Mouse (Mus musculus) embryo, embryonic 11 days (tissue): ENCODE measurements around the gene Pitpna.

Experiments used
- DNase-seq: peaks from one replicate; pipeline ENCODE4 v3.0.0-alpha.2; 2015

Pitpna gene

GRCm38 (mm10) chr11:75643323-75643722, 55.4 kb downstream of the Pitpna start:
- no peak for DNase-seq

GRCm38 (mm10) chr11:75644684-75645083, 56.8 kb downstream of the Pitpna start:
- no peak for DNase-seq

- DNase-seq = no peak
Observed at GRCm38 (mm10) chr11:75647681-75648211, 59.8 kb downstream of the Pitpna start.

GRCm38 (mm10) chr11:75649155-75649561, 61.3 kb downstream of the Pitpna start:
- no peak for DNase-seq

- DNase-seq = no peak
Observed at GRCm38 (mm10) chr11:75650311-75650710, 62.4 kb downstream of the Pitpna start, which contains the start of gene Myo1c. Myo1c (plus strand) TSS chr11:75650504.

- DNase-seq = no peak
Observed at GRCm38 (mm10) chr11:75650958-75651425, 63.1 kb downstream of the Pitpna start.

- peak; percentile 81 for DNase-seq
Observed at GRCm38 (mm10) chr11:75651426-75652221, 63.7 kb downstream of the Pitpna start.

GRCm38 (mm10) chr11:75652222-75652941, 64.5 kb downstream of the Pitpna start:
- no peak for DNase-seq

- no peak for DNase-seq
Observed at GRCm38 (mm10) chr11:75652942-75653684, 65.2 kb downstream of the Pitpna start.

GRCm38 (mm10) chr11:75653781-75654470, 66.0 kb downstream of the Pitpna start:
- peak; percentile 92 for DNase-seq

GRCm38 (mm10) chr11:75654471-75655390, 66.8 kb downstream of the Pitpna start:
- no peak for DNase-seq

GRCm38 (mm10) chr11:75655621-75656545, 68.0 kb downstream of the Pitpna start:
- DNase-seq = peak; percentile 83

GRCm38 (mm10) chr11:75656621-75657590, 69.0 kb downstream of the Pitpna start:
- DNase-seq = no peak

- no peak for DNase-seq
Observed at GRCm38 (mm10) chr11:75657841-75658240, 69.9 kb downstream of the Pitpna start.

- DNase-seq = no peak
Observed at GRCm38 (mm10) chr11:75658311-75658710, 70.4 kb downstream of the Pitpna start.

GRCm38 (mm10) chr11:75658996-75659750, 71.3 kb downstream of the Pitpna start:
- no peak for DNase-seq

- DNase-seq = no peak
Observed at GRCm38 (mm10) chr11:75660081-75660590, 72.2 kb downstream of the Pitpna start.
